Mouse (Mus musculus) liver, adult 2 months (tissue): ENCODE measurements around the gene Sbk3.

Experiments used
- CTCF ChIP-seq: fragments of 200-500 bp; IDR thresholded peaks from 2 replicates; pipeline ENCODE4 v1.5.1; 2011; ENCODE audit warnings: low read depth, low read length, control low read depth
- POLR2A ChIP-seq: fragments of 200-500 bp; IDR thresholded peaks from 2 replicates; pipeline ENCODE4 v1.6.1; 2011; ENCODE audit warnings: low read length, control low read depth; ENCODE audit not compliant: insufficient read depth; ENCODE audit errors: extremely low read depth

DNA sequence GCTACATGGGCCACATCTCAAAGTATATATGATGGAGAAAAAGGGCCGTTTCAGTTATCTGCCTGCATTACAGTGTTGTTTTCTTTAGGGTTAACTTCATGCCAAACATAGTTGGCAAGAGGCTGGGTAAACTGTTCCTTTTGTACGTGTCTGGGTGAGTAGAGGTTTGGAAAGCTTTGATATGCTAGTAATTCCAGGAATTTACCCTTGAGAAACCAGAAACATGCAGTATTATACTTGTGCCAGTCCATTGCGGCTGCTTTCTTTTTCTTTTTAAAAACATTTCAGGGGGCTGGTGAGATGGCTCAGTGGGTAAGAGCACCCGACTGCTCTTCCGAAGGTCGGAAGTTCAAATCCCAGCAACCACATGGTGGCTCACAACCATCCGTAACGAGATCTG is 26.0 kb upstream of the Sbk3 start:
- TF ChIP-seq CTCF (no peak), POLR2A (no peak)
